Mouse (Mus musculus): ENCODE results near the gene Hist2h2be.
"Not testable (repeated sequence)": the region's sequence is repeated elsewhere in the genome, so short reads cannot be mapped to it uniquely, and the experiment has no call there.

The Hist2h2be gene

DNA sequence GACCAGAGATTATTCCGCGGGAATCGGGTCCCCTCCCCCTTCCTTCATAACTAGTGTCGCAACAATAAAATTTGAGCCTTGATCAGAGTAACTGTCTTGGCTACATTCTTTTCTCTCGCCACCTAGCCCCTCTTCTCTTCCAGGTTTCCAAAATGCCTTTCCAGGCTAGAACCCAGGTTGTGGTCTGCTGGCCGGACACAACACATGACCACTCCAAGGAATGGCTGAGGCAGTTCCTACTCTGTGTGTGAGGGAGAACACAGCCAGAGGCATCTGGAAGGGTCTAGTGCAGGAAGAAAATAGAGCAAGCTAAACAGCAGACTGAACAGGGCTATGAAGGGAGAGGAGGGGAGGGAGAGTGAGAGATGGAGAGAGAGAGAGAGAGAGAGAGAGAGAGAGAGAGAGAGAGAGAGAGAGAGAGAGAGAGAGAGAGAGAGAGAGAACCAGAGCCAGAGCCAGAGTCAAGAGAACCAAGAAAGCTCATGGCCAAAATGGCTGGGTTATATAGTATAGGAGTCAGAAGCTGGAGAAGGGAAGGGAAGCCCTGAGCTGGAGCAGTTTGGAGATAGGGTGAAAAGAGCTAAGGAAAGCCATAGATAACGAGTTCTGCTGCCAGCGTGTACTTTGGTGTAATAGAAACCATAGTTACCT is 22.2 kb upstream of the Hist2h2be start:
- not testable (repeated sequence) for DNase-seq (ENCODE audit: low spot score)

DNA sequence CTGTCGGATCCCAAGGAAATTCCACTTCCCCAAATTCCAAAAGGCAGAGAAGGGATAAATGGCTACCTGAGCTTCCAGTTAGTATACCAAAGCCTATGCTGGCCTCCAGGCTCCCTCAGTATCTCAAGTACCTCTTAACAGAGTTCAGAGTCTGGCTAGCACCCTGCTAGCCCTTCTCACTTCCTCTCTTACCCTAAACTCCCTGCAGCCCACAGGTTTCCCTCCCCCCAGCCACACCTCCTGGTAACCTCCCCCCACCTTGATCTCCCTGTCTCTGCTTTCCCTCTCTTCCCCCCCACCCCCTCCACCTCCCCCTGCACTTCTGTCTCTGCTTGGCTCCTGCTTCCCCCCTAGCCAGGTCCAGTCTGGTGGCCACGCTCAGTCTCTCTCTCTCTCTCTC is 21.2 kb upstream of the Hist2h2be start:
- no peak for DNase-seq (ENCODE audit: low spot score)

DNA sequence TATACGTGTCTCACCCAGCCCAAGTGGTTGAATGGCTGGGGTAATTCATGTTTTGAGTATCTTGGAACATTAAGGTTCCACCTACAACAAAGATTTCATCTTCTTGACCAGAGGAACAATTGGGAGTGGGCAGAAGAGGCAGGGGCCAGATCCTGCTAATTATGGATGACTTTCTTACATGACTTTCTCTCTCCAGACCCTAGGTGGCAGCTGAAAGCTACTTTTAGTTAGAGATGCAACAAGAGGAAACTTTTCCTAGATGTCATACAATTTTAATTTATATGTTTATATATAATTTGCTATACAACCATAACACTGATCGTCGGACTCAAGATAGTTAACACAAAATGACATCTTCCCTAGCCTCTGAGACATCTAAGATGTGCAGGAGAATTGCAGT is 13.1 kb upstream of the Hist2h2be start:
- no peak for DNase-seq (ENCODE audit: low spot score)

DNA sequence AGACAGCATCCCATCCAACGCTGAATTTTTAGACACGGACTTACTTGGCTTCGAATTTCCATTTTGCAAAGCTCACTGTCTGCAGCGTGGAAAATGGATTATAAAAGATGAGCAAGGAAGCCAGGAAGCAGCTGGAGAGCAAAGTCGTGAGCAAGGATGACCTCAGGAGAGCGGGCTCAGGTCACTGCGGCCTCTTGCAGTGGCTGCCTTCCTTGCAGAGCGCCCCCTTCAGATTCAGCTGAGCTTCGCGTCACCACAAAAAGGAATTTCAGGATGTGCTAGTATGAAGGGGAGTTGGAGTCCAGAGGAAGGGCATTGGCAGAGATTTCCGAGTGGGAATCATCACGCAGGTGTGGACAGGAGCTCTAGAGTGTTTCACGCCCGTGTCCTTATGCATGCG is 11.7 kb upstream of the Hist2h2be start:
- DNase-seq (ENCODE audit: low spot score): no peak

DNA sequence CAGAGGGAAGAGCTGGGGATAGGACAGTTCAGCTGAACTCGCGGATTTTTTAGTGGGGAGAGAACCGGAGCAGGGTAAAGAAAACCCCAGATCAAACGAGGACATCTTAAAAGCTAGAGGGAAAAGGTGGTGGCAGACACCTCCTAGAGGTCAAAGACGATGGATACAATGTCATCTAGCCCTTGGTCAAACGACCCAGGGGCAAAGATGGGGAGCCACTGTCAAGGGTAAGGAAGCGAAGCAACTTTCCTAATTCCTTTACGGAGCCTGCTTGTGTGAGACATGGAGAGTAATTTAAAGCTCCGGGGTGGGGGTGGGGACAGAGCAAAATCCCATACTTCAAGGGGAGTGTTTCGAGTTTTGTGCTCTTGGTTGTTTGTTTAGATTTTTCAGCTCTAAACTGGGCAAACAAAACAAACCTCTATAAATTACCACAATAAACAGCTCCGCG is 1.7 kb upstream of the Hist2h2be start:
- no peak for DNase-seq (ENCODE audit: low spot score)

DNA sequence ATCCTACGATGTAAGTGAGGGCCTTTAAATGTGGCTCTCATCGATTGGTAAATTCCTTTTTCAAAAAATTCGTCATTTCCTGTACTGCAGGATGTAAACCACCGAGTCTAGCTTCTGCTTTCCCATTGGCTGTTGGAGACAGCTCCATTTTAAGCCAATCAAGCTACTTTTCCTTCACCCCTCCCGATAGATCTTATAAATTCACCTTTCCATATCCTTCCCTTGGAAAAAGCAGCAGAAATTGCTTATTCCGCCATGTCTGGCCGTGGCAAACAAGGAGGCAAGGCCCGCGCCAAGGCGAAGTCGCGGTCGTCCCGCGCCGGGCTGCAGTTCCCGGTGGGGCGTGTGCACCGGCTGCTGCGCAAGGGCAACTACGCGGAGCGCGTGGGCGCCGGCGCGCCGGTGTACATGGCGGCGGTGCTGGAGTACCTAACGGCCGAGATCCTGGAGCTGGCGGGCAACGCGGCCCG is 1.2 kb upstream of the Hist2h2be start, which contains the start of the genes Bola1 and Hist2h2ab:
TSS of gene Bola1 (minus strand) at position 49 of the 470 bp plus-strand sequence.
TSS of gene Hist2h2ab (plus strand) at position 205 of the 470 bp plus-strand sequence.
- DNase-seq (ENCODE audit: low spot score): peak; percentile 56

DNA sequence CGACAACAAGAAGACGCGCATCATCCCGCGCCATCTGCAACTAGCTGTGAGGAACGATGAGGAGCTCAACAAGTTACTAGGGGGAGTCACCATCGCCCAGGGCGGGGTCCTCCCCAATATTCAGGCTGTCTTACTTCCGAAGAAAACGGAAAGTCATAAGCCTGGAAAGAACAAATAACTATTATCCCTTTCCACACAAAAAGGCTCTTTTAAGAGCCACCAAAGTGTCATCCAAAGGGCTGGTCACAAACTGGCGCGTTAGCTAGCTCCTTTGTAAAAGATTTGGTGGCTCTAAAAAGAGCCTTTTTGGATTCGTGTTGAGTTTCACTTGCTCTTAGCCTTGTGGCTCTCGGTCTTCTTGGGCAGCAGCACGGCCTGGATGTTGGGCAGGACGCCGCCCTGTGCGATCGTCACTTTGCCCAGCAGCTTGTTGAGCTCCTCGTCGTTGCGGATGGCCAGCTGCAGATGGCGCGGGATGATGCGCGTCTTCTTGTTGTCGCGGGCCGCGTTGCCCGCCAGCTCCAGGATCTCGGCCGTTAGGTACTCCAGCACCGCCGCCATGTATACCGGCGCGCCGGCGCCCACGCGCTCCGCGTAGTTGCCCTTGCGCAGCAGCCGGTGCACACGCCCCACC is 671 bp upstream of the Hist2h2be start:
- peak; percentile 19 for DNase-seq (ENCODE audit: low spot score)

DNA sequence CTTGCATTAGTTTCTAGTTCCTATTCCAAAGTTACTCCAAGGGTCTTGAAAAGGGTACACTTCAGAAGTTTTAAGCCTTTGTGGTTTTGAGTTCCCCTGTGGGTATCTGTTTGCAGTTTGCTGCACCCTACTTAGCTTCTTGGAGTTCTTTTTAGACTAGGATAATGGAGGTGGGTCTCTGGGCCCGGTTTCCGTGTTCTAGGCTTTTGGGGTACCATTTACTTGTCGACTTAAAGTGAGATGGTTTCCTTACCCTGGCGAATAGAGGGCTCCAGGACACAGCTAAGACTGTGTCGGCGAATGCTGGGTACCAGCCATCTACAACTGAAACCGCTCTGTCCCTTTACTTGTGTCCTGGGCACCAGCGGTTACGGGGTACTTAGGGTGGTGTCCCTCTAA is 720 bp downstream of the Hist2h2be start:
- no peak for DNase-seq (ENCODE audit: low spot score)

DNA sequence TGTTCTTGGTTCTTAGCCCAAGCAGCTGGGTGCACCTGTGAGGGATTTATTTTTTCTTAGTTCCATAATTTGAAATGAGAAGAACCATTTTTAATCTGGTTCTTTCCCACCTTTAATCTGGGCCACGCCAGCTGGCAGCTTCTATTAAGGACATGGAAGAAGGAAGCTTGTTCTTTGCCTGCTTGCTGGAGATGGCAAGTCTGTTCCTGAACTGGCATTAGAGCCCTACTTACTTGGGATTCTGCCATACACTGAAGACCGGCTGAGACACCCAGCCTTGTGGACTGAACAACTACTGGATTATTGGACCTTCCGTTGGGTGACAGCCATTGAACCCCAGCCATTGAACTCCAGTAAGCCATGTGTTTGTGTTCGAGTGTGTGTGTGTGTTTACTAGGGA is 1.9 kb downstream of the Hist2h2be start:
- DNase-seq (ENCODE audit: low spot score): no peak

DNA sequence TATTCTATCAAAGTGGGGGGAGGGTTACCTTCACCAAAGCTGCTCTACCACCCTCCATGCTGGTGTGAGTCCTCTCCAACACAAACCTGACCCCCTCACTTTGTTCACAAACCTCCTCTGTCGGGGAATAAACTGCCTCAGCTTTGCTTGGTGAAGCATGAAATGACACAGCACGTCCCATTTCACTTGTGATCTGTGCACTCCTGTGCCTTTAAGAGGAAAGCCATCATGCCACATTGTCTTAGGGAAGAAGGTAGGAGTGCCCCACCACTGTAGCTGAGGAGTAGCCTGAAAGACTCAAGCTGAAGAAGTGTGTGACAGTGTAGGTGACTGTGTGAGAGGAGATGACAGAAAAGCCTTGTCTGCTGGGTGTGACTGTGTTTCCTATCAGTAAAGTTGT is 4.5 kb downstream of the Hist2h2be start:
- DNase-seq (ENCODE audit: low spot score): no peak

DNA sequence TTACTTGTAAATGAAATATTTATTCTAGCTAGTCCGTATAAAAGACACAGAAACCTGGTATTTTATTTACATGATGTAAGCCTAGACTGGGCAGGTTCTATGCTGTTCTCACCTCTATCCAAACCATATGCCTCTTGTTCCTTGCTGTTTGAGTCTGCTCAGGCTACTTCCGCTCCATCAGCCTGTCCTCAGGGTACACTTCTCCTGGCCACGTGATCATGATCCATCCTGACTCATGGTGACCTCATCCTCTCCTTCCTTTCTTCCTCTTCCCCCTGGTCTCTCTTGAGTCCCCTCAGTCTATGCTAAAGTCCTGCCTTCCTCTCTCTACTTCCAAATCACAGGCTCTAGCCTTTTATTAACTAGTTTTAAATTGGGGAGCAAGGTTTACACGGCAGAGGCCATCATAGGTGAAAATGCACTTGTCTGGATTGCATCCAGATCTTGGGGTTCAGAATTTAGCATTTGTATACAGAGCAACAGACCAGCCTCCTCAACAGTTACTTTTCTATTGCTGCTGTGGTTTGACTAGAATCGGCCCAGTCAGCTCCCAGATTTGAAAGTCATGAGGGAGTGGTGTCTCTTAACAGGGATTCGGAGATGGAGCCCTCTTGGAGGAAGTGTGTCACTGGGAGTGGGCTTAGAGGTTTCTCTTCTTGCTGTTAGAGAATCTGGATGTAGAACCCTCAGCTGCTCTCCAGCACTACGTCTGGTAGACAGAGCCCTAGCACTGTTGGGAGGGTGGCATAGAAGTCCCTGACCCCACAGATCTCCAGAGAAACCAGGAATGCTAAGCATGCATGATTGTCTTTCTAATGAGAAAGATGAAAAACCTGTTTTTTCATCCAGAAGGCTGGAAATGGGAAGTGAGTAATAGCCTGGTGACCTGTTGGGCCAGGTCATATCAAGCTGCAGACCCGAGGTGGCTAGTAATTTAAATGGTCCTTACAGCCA is 6.1 kb downstream of the Hist2h2be start:
- DNase-seq (ENCODE audit: low spot score): no peak

DNA sequence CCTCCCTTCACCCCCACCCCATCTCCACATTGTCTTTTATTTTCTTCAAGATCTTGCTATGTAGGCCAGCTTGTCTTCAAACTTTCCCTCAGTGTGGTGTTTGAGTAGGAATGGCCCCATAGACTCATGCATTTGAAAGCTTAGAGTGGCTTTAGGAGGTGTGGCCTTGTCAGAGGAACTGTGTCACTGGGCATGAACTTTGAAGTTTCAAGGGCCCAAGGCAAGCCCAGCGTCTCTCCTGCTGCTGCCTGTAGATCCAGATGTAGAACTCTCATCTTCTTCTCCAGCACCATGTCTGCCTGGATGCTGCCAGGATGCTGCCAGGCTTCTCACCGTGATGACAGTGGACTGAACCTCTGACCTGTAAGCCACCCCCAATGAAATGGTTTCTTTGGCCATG is 7.9 kb downstream of the Hist2h2be start:
- no peak for DNase-seq (ENCODE audit: low spot score)

DNA sequence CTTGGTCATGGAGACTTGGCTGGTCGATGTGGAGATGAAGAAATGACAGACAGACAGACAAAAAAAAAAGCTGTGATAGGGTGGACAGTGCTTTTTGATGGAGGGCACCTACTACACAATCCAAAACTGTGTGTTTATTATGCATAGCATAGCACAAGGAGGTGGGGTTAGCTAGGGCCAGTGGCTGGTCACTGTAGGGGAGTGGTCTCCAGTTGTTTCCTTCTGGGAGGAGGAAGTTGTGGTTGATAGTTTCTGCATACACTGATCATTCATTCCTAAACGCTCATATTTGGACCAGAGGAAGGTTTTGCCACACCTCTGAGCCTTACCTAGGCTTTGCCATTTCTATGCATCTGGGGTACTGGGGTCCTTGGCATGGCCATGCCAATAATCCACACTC is 9.5 kb downstream of the Hist2h2be start:
- no peak for DNase-seq (ENCODE audit: low spot score)

DNA sequence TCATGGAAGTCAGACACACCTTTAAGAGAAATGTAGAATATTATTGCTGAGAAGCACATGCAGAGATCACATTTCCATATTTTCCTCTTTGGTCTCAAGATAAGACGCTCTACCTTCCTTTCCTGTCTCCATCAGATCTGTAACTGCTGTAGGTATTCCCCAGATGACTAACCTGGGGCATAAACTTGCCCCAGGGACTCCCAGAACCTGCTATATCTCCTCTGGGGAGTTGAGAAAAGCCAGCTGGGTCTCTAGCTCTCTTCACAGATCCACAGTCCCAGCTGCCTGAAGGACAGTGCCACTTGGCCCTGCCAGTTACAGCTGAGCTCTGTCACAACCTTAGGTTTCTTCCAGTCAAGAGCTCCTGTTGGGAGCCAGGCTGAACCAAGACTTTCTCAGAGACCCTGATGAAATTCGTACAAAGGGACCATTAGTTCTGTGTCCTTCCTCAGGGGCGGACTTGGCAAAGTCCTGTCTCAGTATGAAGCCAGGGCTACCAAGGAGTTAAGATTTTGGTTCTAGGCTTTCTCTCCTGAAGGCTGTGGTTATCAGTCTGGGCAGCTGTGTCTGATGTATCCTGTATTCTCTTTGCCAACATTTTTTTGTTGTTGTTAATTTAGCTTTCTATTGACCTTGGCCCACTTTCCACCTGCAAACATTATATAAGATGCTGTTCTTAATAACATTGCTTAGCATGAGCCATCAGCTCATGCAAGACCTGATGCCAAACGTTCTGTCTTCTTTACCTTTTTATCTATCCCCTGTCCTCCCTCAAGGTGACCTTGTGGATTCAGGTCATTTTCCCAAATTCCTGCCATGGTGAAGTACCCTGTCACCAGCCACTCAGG is 10.2 kb downstream of the Hist2h2be start:
- DNase-seq (ENCODE audit: low spot score): no peak

DNA sequence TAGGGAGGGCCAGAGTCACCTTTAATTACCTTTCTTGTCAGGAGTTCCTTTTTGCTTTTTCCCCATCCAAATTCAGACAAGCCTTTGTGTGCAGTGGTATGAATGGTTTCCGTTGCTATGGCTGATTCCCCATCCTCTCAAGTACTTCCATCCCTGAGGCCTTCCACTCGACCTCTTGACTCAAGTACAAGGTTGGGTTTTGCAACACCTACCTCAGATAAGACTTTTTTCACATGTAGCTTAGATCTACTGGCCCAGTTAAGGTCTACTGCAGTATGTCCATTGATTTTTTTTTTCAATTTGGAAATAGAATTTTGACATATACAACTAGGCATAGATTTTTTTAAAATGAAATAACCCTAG is 10.8 kb downstream of the Hist2h2be start:
- DNase-seq (ENCODE audit: low spot score): no peak

DNA sequence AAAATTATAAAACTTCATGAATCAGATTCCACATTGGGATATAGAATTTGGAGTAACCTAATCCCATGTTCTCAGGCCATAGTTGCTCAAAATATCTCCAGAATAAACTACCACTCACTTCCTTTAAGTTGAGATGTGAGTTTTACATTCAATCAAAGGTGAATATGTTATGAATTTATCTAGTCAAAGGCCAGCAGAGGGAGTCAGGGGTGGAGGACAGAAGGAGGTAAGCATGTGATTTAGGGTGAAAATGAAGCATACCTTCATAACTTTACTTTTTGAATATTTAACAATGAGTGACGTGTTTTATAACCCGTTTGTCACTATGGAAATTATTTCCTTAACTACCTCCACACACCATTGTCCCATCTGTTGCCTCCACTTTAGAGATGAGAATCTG is 14.0 kb downstream of the Hist2h2be start:
- no peak for DNase-seq (ENCODE audit: low spot score)

DNA sequence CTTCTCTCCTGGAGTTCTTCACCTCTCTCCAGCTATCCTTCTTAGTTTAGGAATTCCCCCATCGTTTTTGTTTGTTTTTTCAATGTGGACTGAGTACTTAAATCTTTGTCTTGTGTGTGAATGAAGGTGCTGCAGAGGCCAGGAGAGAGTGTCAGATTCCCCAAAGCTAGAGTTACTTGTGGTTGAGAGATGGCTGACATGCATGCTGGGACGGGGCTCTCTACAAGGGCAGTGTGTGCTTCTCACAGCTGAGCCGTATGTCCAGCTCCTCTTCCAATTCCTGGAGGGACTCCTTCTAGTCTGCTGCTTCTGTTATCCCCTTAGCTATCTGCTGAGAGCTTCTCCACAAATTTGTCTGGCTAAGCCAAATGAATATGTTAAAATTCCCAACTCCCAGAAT is 14.9 kb downstream of the Hist2h2be start:
- no peak for DNase-seq (ENCODE audit: low spot score)

DNA sequence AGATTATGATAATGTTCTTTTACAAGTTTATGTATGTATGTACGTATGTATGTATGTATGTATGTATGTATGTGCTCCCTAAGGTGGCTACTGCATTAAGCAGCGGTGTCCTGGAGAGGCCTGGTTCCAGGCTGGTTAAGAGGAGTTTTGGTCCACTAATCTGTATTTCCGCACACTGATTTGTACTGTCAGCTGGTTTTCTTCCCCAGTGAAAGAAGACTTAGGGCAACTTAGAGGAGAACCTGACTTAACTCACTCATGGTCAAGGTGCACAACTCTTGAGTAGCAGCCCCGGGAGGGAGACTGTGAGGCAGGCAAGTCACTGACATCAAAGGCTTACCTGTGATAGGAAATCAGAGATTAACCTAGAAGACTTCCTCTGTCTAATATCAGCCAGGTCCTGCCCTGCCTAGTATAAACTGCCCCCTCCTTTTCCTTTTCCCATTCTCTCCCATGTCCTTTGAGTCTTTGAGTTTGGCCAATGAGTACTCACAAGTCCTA is 16.0 kb downstream of the Hist2h2be start:
- DNase-seq (ENCODE audit: low spot score): no peak

DNA sequence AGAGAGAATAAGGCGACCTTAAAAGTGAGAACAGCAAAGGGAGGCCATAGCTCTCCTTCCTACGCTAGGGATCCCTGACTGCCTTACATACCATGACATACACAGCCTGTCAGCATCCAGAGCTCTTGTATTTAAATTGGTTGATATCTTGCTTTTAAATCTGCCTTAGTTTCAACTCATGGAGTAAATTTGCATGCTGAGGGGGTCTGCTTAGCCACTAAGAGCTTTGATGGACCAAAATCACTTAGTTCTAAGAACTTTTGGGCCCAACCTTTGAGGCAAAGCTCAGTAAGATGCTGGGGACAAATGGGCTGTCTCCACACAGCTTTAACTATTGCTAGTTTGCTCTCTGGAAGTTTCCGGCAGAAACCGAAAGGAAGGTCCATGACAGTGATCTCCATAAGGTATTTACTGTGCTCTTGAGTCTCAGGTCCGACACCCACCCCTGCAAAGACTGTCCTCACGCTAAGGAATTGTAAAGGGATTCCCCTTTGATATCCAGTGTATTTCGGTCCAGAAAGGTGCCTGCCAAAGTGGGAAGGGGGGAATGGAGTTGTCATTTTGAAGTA is 16.5 kb downstream of the Hist2h2be start:
- DNase-seq (ENCODE audit: low spot score): no peak

DNA sequence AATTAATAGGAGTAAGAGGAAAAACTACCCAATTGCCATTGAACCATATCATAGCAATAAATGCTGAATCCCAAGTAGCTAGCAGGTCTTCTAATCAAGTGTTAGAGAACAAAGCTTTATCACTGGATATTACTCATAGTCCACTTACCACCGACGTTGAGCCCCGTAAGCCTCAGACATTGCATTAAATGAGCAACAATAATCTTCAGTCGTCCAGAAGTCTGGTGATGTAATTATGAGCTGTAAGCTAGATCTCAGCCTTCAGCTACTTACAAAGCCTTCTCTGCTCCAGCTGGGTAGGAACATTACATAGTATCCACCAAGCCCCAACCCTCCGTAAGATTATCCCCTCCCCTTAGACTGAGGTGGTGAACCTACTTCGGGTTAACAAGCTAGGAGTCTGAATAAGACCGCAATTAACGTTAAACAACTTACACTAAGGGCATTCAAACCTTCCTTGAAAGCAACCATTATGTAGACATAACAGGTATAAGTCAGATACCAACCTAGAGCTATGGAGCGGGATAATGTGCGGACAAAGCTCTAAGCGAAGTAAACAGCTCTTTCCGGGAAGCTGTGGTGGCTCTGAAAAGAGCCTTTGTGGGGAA is 17.1 kb downstream of the Hist2h2be start:
- no peak for DNase-seq (ENCODE audit: low spot score)
